Mouse (Mus musculus): ENCODE data around the gene Lrrc75b. TPM values are rescaled to one million over a fixed set of nuclear protein-coding genes. Genes with fewer than 3 reads are reported as not detected.

Lrrc75b gene
- total RNA-seq, 1 experiment = 0.18 TPM

DNA sequence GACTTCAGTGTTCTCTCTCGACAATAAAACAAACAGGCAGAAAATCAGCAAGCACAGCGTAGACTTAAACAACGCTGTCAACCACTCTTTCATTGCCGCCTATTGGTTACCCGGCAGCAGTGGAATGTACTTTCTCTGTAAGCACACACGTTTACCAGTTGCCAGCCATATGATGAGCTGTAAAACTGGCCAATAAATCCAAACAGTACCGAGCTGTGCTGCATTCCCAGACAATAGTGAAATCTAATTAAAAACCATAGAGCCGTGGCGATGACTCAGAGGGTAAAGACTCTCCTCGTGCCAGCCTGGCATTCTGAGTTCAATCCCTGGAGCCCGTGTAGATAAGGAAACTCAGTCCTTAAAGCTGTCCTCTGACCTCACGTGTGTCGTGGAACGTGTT is 11.6 kb downstream of the Lrrc75b start:
- Histone ChIP-seq H3K9ac (ENCODE audit: insufficient read depth, low read depth, low read length, poor library complexity, severe bottlenecking) (no peak overlapping the region), H3K36me3 (ENCODE audit: control insufficient read depth, insufficient read depth, low read length, poor library complexity, severe bottlenecking) (no peaks in the 10 kb centered on the region), H3K9me3 (ENCODE audit: control insufficient read depth, insufficient read depth, low read depth, low read length) (no peaks in the 10 kb centered on the region), H3K4me3 (ENCODE audit: insufficient read depth in 1 of 2, low read depth in 1 of 2, low read length in 2 of 2, poor library complexity in 1 of 2, severe bottlenecking in 1 of 2) (no peak overlapping the region), H3K4me1 (ENCODE audit: control insufficient read depth in 2 of 2, insufficient read depth in 2 of 2, low read length in 2 of 2, poor library complexity in 1 of 2) (peaks cover 2 to 10% of the 10 kb centered on the region in 2 experiments; a peak in 2 of 4 replicates), H3K27ac (ENCODE audit: insufficient read depth, low read depth, low read length, poor library complexity, severe bottlenecking) (no peak overlapping the region)
- in situ Hi-C loops (cut with MboI; ENCODE audit: low sequenced_read_pairs in 2 of 2, unreplicated experiment in 2 of 2) = no loop called here
- no peak for DNase-seq (ENCODE audit: low read depth, low spot score)
- no peak for TF ChIP-seq ZC3H11A (IDR thresholded peaks at IDR 0.05; ENCODE audit: borderline replicate concordance, low read depth, low read length)
- no peak for TF ChIP-seq CHD2 (IDR thresholded peaks at IDR 0.05; ENCODE audit: low read depth, low read length)
- no peak for TF ChIP-seq HCFC1 (IDR thresholded peaks at IDR 0.05; ENCODE audit: borderline replicate concordance, insufficient read depth, low read length)
- TF ChIP-seq MAFK (IDR thresholded peaks at IDR 0.05; ENCODE audit: insufficient read depth, low read depth, low read length) = no peak
- TF ChIP-seq ZNF384 (IDR thresholded peaks at IDR 0.05; ENCODE audit: low read depth, low read length) = no peak

GRCm38 (mm10) chr10:75547901-75548300 is 12.2 kb downstream of the Lrrc75b start:
- in situ Hi-C loops (cut with MboI; ENCODE audit: low sequenced_read_pairs in 2 of 2, unreplicated experiment in 2 of 2) = no loop called here

DNA sequence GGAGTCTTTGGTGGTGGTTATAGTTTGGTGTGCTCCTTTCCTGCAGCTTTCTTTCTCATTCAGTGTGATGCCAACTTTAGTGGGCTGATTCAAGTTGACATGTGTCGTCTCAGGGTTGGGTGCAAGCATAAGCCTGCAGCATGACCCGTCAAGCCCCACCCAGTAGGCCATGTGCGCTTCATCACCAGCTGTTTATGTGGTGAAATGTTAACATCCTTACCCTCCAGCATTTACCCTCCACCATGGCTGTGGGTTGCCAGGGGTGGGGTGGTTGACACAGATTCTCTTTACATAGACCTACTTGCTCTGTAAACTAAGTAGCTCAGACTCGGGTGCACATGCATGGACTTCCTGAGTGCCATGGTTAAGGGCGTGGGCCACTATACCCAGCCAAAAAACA is 24.0 kb downstream of the Lrrc75b start:
- in situ Hi-C loops (cut with MboI; ENCODE audit: low sequenced_read_pairs in 2 of 2, unreplicated experiment in 2 of 2) = no loop called here
- Histone ChIP-seq H3K9me3 (ENCODE audit: control insufficient read depth, insufficient read depth, low read depth, low read length) (no peaks in the 10 kb centered on the region), H3K4me3 (ENCODE audit: insufficient read depth in 1 of 2, low read depth in 1 of 2, low read length in 2 of 2, poor library complexity in 1 of 2, severe bottlenecking in 1 of 2) (no peak overlapping the region), H3K36me3 (ENCODE audit: control insufficient read depth, insufficient read depth, low read length, poor library complexity, severe bottlenecking) (peaks cover 37% of the 10 kb centered on the region), H3K4me1 (ENCODE audit: control insufficient read depth in 2 of 2, insufficient read depth in 2 of 2, low read length in 2 of 2, poor library complexity in 1 of 2) (no peaks in the 10 kb centered on the region), H3K9ac (ENCODE audit: insufficient read depth, low read depth, low read length, poor library complexity, severe bottlenecking) (no peak overlapping the region), H3K27ac (ENCODE audit: insufficient read depth, low read depth, low read length, poor library complexity, severe bottlenecking) (no peak overlapping the region)
- TF ChIP-seq ZNF384 (IDR thresholded peaks at IDR 0.05; ENCODE audit: low read depth, low read length) = no peak
- no peak for TF ChIP-seq HCFC1 (IDR thresholded peaks at IDR 0.05; ENCODE audit: borderline replicate concordance, insufficient read depth, low read length)
- no peak for TF ChIP-seq MAFK (IDR thresholded peaks at IDR 0.05; ENCODE audit: insufficient read depth, low read depth, low read length)
- TF ChIP-seq ZC3H11A (IDR thresholded peaks at IDR 0.05; ENCODE audit: borderline replicate concordance, low read depth, low read length) = no peak
- no peak for TF ChIP-seq CHD2 (IDR thresholded peaks at IDR 0.05; ENCODE audit: low read depth, low read length)
- no peak for DNase-seq (ENCODE audit: low read depth, low spot score)

More at GRCm38 (mm10) chr10:75547901-75548300, 12.2 kb downstream of the Lrrc75b start:
- DNase-seq (ENCODE audit: low read depth, low spot score) = no peak
- H3K9me3 ChIP-seq (ENCODE audit: control insufficient read depth, insufficient read depth, low read depth, low read length) = no peaks in the 10 kb centered on the region
- no peak for TF ChIP-seq HCFC1 (IDR thresholded peaks at IDR 0.05; ENCODE audit: borderline replicate concordance, insufficient read depth, low read length)
- TF ChIP-seq MAFK (IDR thresholded peaks at IDR 0.05; ENCODE audit: insufficient read depth, low read depth, low read length) = no peak
- no peak for TF ChIP-seq ZNF384 (IDR thresholded peaks at IDR 0.05; ENCODE audit: low read depth, low read length)
- TF ChIP-seq CHD2 (IDR thresholded peaks at IDR 0.05; ENCODE audit: low read depth, low read length) = no peak
- no peak for TF ChIP-seq ZC3H11A (IDR thresholded peaks at IDR 0.05; ENCODE audit: borderline replicate concordance, low read depth, low read length)
- H3K4me3 ChIP-seq (ENCODE audit: insufficient read depth in 1 of 2, low read depth in 1 of 2, low read length in 2 of 2, poor library complexity in 1 of 2, severe bottlenecking in 1 of 2) = no peak overlapping the region
- H3K27ac ChIP-seq (ENCODE audit: insufficient read depth, low read depth, low read length, poor library complexity, severe bottlenecking) = no peak overlapping the region
- no peaks in the 10 kb centered on the region for H3K36me3 ChIP-seq (ENCODE audit: control insufficient read depth, insufficient read depth, low read length, poor library complexity, severe bottlenecking)
- no peak overlapping the region for H3K9ac ChIP-seq (ENCODE audit: insufficient read depth, low read depth, low read length, poor library complexity, severe bottlenecking)
- H3K4me1 ChIP-seq (ENCODE audit: control insufficient read depth in 2 of 2, insufficient read depth in 2 of 2, low read length in 2 of 2, poor library complexity in 1 of 2) = peaks cover 2 to 8% of the 10 kb centered on the region in 2 experiments; a peak in 2 of 4 replicates

GRCm38 (mm10) chr10:75535423-75535822 is 24.7 kb downstream of the Lrrc75b start:
- H3K4me1 ChIP-seq (ENCODE audit: control insufficient read depth in 2 of 2, insufficient read depth in 2 of 2, low read length in 2 of 2, poor library complexity in 1 of 2) = no peaks in the 10 kb centered on the region
- no peaks in the 10 kb centered on the region for H3K9me3 ChIP-seq (ENCODE audit: control insufficient read depth, insufficient read depth, low read depth, low read length)
- DNase-seq (ENCODE audit: low read depth, low spot score) = no peak
- H3K27ac ChIP-seq (ENCODE audit: insufficient read depth, low read depth, low read length, poor library complexity, severe bottlenecking) = no peak overlapping the region
- in situ Hi-C loops (cut with MboI; ENCODE audit: low sequenced_read_pairs in 2 of 2, unreplicated experiment in 2 of 2) = no loop called here
- peaks cover 38% of the 10 kb centered on the region for H3K36me3 ChIP-seq (ENCODE audit: control insufficient read depth, insufficient read depth, low read length, poor library complexity, severe bottlenecking)
- TF ChIP-seq ZC3H11A (IDR thresholded peaks at IDR 0.05; ENCODE audit: borderline replicate concordance, low read depth, low read length) = no peak
- no peak for TF ChIP-seq ZNF384 (IDR thresholded peaks at IDR 0.05; ENCODE audit: low read depth, low read length)
- TF ChIP-seq MAFK (IDR thresholded peaks at IDR 0.05; ENCODE audit: insufficient read depth, low read depth, low read length) = no peak
- TF ChIP-seq CHD2 (IDR thresholded peaks at IDR 0.05; ENCODE audit: low read depth, low read length) = no peak
- TF ChIP-seq HCFC1 (IDR thresholded peaks at IDR 0.05; ENCODE audit: borderline replicate concordance, insufficient read depth, low read length) = no peak
- no peak overlapping the region for H3K4me3 ChIP-seq (ENCODE audit: insufficient read depth in 1 of 2, low read depth in 1 of 2, low read length in 2 of 2, poor library complexity in 1 of 2, severe bottlenecking in 1 of 2)
- no peak overlapping the region for H3K9ac ChIP-seq (ENCODE audit: insufficient read depth, low read depth, low read length, poor library complexity, severe bottlenecking)

GRCm38 (mm10) chr10:75534934-75535333 is 25.2 kb downstream of the Lrrc75b start:
- in situ Hi-C loops (cut with MboI; ENCODE audit: low sequenced_read_pairs in 2 of 2, unreplicated experiment in 2 of 2) = no loop called here
- Histone ChIP-seq H3K9me3 (ENCODE audit: control insufficient read depth, insufficient read depth, low read depth, low read length) (no peaks in the 10 kb centered on the region), H3K4me3 (ENCODE audit: insufficient read depth in 1 of 2, low read depth in 1 of 2, low read length in 2 of 2, poor library complexity in 1 of 2, severe bottlenecking in 1 of 2) (no peak overlapping the region), H3K27ac (ENCODE audit: insufficient read depth, low read depth, low read length, poor library complexity, severe bottlenecking) (no peak overlapping the region), H3K9ac (ENCODE audit: insufficient read depth, low read depth, low read length, poor library complexity, severe bottlenecking) (no peak overlapping the region), H3K36me3 (ENCODE audit: control insufficient read depth, insufficient read depth, low read length, poor library complexity, severe bottlenecking) (peaks cover 42% of the 10 kb centered on the region), H3K4me1 (ENCODE audit: control insufficient read depth in 2 of 2, insufficient read depth in 2 of 2, low read length in 2 of 2, poor library complexity in 1 of 2) (no peaks in the 10 kb centered on the region)
- TF ChIP-seq MAFK (IDR thresholded peaks at IDR 0.05; ENCODE audit: insufficient read depth, low read depth, low read length) (no peak), CHD2 (IDR thresholded peaks at IDR 0.05; ENCODE audit: low read depth, low read length) (no peak)
- DNase-seq (ENCODE audit: low read depth, low spot score) = no peak

Data from ES-E14 (cell line).